Mouse (Mus musculus): ENCODE data around the gene Thy1. TPM values are rescaled to one million over a fixed set of nuclear protein-coding genes. Genes with fewer than 3 reads are reported as not detected.

Thy1 gene
- polyA plus RNA-seq, 1 experiment from 2014 or later, result 2.7 TPM

DNA sequence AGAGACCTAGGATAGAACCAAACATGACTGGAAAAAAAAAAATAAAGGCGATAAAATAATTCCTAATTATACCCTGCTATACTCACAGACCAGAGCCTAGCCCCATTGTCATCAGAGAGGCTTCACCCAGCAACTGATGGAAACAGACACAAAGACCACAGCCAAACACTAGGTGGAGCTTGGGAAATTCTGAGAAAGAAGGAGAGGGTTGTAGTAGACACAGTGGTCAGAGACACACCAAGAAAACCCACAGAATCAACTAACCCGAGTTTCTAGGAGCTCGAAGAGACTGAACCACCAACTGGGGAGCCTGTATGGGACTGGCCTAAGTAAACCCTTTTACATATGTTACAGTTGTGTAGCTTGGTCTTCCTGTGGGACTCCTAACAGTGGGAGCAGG lies 32.3 kb upstream of the Thy1 start:
- Histone ChIP-seq H3K9me3 (ENCODE audit: control insufficient read depth, low read length) (no peaks in the 10 kb centered on the region), H3K27me3 (ENCODE audit: control insufficient read depth, insufficient read depth, low read length) (no peaks in the 10 kb centered on the region), H3K4me2 (ENCODE audit: low read length) (no peak overlapping the region), H3K4me1 (ENCODE audit: control insufficient read depth in 2 of 2, insufficient read depth in 2 of 2, low read length in 2 of 2) (peaks cover 0 to 5% of the 10 kb centered on the region in 2 experiments; a peak in 2 of 4 replicates), H3K27ac (replicated peaks in 1 of 2; ENCODE audit: control insufficient read depth in 1 of 2, insufficient read depth in 1 of 2, low read depth in 2 of 2, low read length in 2 of 2) (no peak overlapping the region), H3K9ac (ENCODE audit: low read length) (no peak overlapping the region), H3K36me3 (ENCODE audit: control insufficient read depth, insufficient read depth, low read length) (no peaks in the 10 kb centered on the region), H3K4me3 (ENCODE audit: control insufficient read depth in 1 of 2, insufficient read depth in 1 of 2, low read depth in 1 of 2, low read length in 2 of 2) (no peak overlapping the region)
- 64% methylated on average over 3 of the region's 3 CpGs for WGBS
- ATAC-seq (ENCODE audit: insufficient number of reproducible peaks, insufficient read depth, low FRiP score, low read depth), result no peak

DNA sequence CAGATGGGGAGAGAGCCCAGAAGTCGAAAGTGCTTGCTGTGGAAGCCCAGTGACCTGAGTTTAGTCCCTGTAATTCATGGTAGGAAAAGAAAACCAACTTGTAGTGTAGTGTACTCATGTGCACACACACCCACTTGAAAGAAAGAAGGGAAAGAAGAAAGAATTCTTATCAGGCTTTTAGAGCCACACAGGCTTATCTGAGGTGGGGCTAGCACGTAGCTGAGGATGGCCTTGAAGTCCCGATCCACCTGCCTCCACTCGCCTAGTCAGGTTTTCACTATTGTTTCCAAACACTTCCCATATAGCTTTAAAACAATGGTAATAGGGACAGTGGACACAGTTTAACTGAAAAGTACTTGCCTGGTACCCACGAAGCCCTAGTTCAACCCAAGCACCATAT lies 31.5 kb upstream of the Thy1 start:
- Histone ChIP-seq H3K4me2 (ENCODE audit: low read length) (no peak overlapping the region), H3K27me3 (ENCODE audit: control insufficient read depth, insufficient read depth, low read length) (no peaks in the 10 kb centered on the region), H3K4me1 (ENCODE audit: control insufficient read depth in 2 of 2, insufficient read depth in 2 of 2, low read length in 2 of 2) (peaks cover 0 to 5% of the 10 kb centered on the region in 2 experiments; a peak in 2 of 4 replicates), H3K27ac (replicated peaks in 1 of 2; ENCODE audit: control insufficient read depth in 1 of 2, insufficient read depth in 1 of 2, low read depth in 2 of 2, low read length in 2 of 2) (no peak overlapping the region), H3K36me3 (ENCODE audit: control insufficient read depth, insufficient read depth, low read length) (no peaks in the 10 kb centered on the region), H3K9ac (ENCODE audit: low read length) (no peak overlapping the region), H3K4me3 (ENCODE audit: control insufficient read depth in 1 of 2, insufficient read depth in 1 of 2, low read depth in 1 of 2, low read length in 2 of 2) (no peak overlapping the region), H3K9me3 (ENCODE audit: control insufficient read depth, low read length) (no peaks in the 10 kb centered on the region)
- no peak for ATAC-seq (ENCODE audit: insufficient number of reproducible peaks, insufficient read depth, low FRiP score, low read depth)
- WGBS, result 68% methylated on average over 5 of the region's 5 CpGs

DNA sequence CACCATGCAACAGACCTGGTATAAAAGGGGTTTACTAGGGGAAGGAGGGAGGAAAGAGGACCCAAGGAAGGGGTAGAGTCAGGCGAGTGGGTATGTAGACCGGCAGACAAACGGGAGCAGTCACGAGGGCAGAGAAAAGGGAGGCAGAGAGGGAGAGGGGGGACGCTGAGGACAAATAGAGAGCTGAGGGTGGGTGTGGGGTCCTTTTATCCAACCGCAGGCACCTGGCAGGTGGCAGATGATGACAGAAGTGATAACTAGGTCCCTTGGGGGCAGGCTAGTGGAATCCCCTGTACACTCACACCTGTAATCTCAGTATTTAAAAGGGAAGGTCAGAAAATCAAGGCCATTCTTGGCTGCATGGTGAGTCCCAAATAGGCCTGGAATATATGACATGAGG lies 31.0 kb upstream of the Thy1 start:
- H3K9ac ChIP-seq (ENCODE audit: low read length), result no peak overlapping the region
- H3K27me3 ChIP-seq (ENCODE audit: control insufficient read depth, insufficient read depth, low read length), result no peaks in the 10 kb centered on the region
- ATAC-seq (ENCODE audit: insufficient number of reproducible peaks, insufficient read depth, low FRiP score, low read depth), result no peak
- H3K36me3 ChIP-seq (ENCODE audit: control insufficient read depth, insufficient read depth, low read length), result no peaks in the 10 kb centered on the region
- H3K4me3 ChIP-seq (ENCODE audit: control insufficient read depth in 1 of 2, insufficient read depth in 1 of 2, low read depth in 1 of 2, low read length in 2 of 2), result no peak overlapping the region
- no peak overlapping the region for H3K4me2 ChIP-seq (ENCODE audit: low read length)
- H3K27ac ChIP-seq (replicated peaks in 1 of 2; ENCODE audit: control insufficient read depth in 1 of 2, insufficient read depth in 1 of 2, low read depth in 2 of 2, low read length in 2 of 2), result no peak overlapping the region
- no peaks in the 10 kb centered on the region for H3K9me3 ChIP-seq (ENCODE audit: control insufficient read depth, low read length)
- H3K4me1 ChIP-seq (ENCODE audit: control insufficient read depth in 2 of 2, insufficient read depth in 2 of 2, low read length in 2 of 2), result peaks cover 0 to 5% of the 10 kb centered on the region in 2 experiments; a peak in 2 of 4 replicates
- 67% methylated on average over 6 of the region's 6 CpGs for WGBS

DNA sequence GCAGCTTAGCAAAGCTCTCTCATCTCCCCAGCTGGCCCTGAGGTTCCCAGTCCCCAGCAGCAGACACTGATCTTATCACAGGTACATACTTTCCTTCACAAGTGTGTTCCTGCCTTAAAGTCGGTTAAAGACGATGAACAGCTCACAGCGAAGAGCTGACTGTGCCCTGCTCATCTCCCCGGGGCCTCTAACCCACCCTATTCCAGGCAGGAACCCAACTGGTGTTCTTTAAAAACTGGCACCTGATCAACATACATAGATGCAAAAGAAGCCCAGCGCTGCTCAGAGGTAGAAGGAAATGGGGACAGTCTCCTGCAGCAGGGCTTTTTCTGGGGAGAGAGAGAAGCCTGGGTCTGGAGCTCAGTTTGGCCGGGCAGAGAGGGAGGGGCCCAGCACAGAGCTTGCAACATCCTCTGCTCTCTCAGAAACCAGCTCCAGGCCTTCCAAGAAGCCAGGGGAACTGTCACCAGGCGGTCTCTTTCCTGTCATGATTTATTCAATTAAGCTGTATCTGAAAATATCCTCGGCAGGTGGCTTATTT lies 30.4 kb upstream of the Thy1 start:
- H3K9ac ChIP-seq (ENCODE audit: low read length), result no peak overlapping the region
- no peak for ATAC-seq (ENCODE audit: insufficient number of reproducible peaks, insufficient read depth, low FRiP score, low read depth)
- H3K4me2 ChIP-seq (ENCODE audit: low read length), result no peak overlapping the region
- no peak overlapping the region for H3K4me3 ChIP-seq (ENCODE audit: control insufficient read depth in 1 of 2, insufficient read depth in 1 of 2, low read depth in 1 of 2, low read length in 2 of 2)
- H3K36me3 ChIP-seq (ENCODE audit: control insufficient read depth, insufficient read depth, low read length), result no peaks in the 10 kb centered on the region
- 18% methylated on average over 8 of the region's 8 CpGs for WGBS
- no peaks in the 10 kb centered on the region for H3K27me3 ChIP-seq (ENCODE audit: control insufficient read depth, insufficient read depth, low read length)
- no peak overlapping the region for H3K27ac ChIP-seq (replicated peaks in 1 of 2; ENCODE audit: control insufficient read depth in 1 of 2, insufficient read depth in 1 of 2, low read depth in 2 of 2, low read length in 2 of 2)
- no peaks in the 10 kb centered on the region for H3K9me3 ChIP-seq (ENCODE audit: control insufficient read depth, low read length)
- peaks cover 0 to 5% of the 10 kb centered on the region in 2 experiments; a peak in 2 of 4 replicates for H3K4me1 ChIP-seq (ENCODE audit: control insufficient read depth in 2 of 2, insufficient read depth in 2 of 2, low read length in 2 of 2)

DNA sequence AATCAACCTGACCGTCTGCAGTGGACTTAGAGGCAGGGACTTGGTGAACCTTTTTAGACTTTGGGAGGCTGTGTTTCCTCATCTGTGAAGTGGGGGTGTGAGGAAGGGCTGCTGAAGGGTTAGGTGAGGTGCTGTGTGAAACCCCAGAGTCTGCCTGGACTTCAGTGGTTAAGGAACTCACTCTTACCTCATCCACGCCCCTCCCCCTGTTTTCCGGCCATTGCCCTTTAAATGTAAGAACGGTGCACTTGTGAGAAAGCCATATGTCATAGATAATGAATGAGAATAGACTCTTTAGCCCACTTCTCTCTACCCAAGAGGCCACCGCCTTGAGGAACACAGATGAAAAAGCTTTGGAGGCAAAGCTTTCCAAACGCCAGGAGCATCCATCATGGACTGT lies 29.4 kb upstream of the Thy1 start:
- 54% methylated on average over 6 of the region's 6 CpGs for WGBS
- Histone ChIP-seq H3K4me3 (ENCODE audit: control insufficient read depth in 1 of 2, insufficient read depth in 1 of 2, low read depth in 1 of 2, low read length in 2 of 2) (no peak overlapping the region), H3K4me1 (ENCODE audit: control insufficient read depth in 2 of 2, insufficient read depth in 2 of 2, low read length in 2 of 2) (peaks cover 0 to 5% of the 10 kb centered on the region in 2 experiments; a peak in 2 of 4 replicates), H3K27me3 (ENCODE audit: control insufficient read depth, insufficient read depth, low read length) (no peaks in the 10 kb centered on the region), H3K36me3 (ENCODE audit: control insufficient read depth, insufficient read depth, low read length) (no peaks in the 10 kb centered on the region), H3K9me3 (ENCODE audit: control insufficient read depth, low read length) (no peaks in the 10 kb centered on the region), H3K9ac (ENCODE audit: low read length) (no peak overlapping the region), H3K4me2 (ENCODE audit: low read length) (no peak overlapping the region), H3K27ac (replicated peaks in 1 of 2; ENCODE audit: control insufficient read depth in 1 of 2, insufficient read depth in 1 of 2, low read depth in 2 of 2, low read length in 2 of 2) (no peak overlapping the region)
- ATAC-seq (ENCODE audit: insufficient number of reproducible peaks, insufficient read depth, low FRiP score, low read depth), result no peak

DNA sequence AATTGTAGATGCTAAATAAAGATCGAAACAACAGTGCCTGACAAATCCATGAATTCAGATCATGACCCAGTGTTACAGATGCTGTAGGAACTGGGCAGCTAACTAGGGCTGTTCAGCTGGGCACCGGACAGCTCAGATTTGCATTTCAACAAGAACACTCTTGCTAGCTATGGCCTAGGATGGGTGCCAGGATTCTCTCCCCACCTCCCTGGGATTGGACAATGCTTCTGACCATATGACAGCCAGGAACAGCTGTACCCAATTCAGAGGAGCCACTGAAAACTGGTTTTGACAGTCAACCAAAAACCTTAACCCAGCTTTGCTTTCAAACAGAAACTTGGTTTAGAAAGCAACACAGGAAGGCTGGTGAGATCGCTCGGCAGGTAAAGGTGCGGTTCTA lies 26.9 kb upstream of the Thy1 start:
- Histone ChIP-seq H3K4me1 (ENCODE audit: control insufficient read depth in 2 of 2, insufficient read depth in 2 of 2, low read length in 2 of 2) (peaks cover 0 to 5% of the 10 kb centered on the region in 2 experiments; a peak in 2 of 4 replicates), H3K36me3 (ENCODE audit: control insufficient read depth, insufficient read depth, low read length) (no peaks in the 10 kb centered on the region), H3K4me3 (ENCODE audit: control insufficient read depth in 1 of 2, insufficient read depth in 1 of 2, low read depth in 1 of 2, low read length in 2 of 2) (no peak overlapping the region), H3K27ac (replicated peaks in 1 of 2; ENCODE audit: control insufficient read depth in 1 of 2, insufficient read depth in 1 of 2, low read depth in 2 of 2, low read length in 2 of 2) (no peak overlapping the region), H3K9me3 (ENCODE audit: control insufficient read depth, low read length) (no peaks in the 10 kb centered on the region), H3K4me2 (ENCODE audit: low read length) (no peak overlapping the region), H3K9ac (ENCODE audit: low read length) (no peak overlapping the region), H3K27me3 (ENCODE audit: control insufficient read depth, insufficient read depth, low read length) (no peaks in the 10 kb centered on the region)
- WGBS, result 81% methylated on average over 5 of the region's 5 CpGs
- no peak for ATAC-seq (ENCODE audit: insufficient number of reproducible peaks, insufficient read depth, low FRiP score, low read depth)

DNA sequence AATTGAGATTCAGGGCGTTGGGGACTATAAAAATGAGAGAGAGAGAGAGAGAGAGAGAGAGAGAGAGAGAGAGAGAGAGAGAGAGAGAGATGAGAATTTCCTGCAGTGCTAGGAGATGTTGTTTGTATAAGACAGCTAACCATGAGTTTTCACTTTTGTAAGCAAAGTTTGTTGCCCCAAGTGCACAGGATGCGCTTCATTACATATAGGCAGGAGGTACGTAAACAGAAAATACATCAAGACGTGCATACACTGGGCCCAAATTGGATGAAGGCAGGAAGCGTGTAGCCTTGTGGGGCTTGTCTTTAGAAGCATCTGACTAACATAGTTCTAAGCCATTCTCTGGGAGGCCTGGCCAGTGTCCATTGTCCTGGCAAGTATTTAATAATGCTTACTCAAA lies 25.3 kb upstream of the Thy1 start:
- H3K4me2 ChIP-seq (ENCODE audit: low read length), result no peak overlapping the region
- H3K27me3 ChIP-seq (ENCODE audit: control insufficient read depth, insufficient read depth, low read length), result no peaks in the 10 kb centered on the region
- no peak overlapping the region for H3K9ac ChIP-seq (ENCODE audit: low read length)
- H3K4me1 ChIP-seq (ENCODE audit: control insufficient read depth in 2 of 2, insufficient read depth in 2 of 2, low read length in 2 of 2), result peaks cover 0 to under 1% of the 10 kb centered on the region in 2 experiments; a peak in 2 of 4 replicates
- no peak for ATAC-seq (ENCODE audit: insufficient number of reproducible peaks, insufficient read depth, low FRiP score, low read depth)
- H3K4me3 ChIP-seq (ENCODE audit: control insufficient read depth in 1 of 2, insufficient read depth in 1 of 2, low read depth in 1 of 2, low read length in 2 of 2), result no peak overlapping the region
- no peaks in the 10 kb centered on the region for H3K36me3 ChIP-seq (ENCODE audit: control insufficient read depth, insufficient read depth, low read length)
- WGBS, result 70% methylated on average over 5 of the region's 5 CpGs
- no peak overlapping the region for H3K27ac ChIP-seq (replicated peaks in 1 of 2; ENCODE audit: control insufficient read depth in 1 of 2, insufficient read depth in 1 of 2, low read depth in 2 of 2, low read length in 2 of 2)
- no peaks in the 10 kb centered on the region for H3K9me3 ChIP-seq (ENCODE audit: control insufficient read depth, low read length)

DNA sequence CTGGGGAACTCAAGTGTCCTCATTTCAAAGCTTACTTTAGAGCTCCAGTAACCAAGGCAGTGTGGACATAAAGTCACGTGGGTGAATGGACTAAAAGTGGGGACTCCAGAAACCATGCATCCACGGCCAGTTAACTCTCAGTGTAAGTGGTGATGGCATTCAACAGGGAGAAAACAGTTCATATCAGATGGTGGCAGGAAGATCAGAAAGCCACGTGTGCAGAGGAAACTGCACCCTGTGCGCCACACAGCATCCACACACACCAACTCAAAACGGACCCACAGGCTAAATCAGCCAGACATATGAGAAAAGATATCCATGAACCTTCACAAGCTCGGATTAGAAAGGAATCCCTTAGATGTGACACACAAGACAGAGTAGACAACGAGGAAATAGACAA lies 23.2 kb upstream of the Thy1 start:
- Histone ChIP-seq H3K4me1 (ENCODE audit: control insufficient read depth in 2 of 2, insufficient read depth in 2 of 2, low read length in 2 of 2) (no peaks in the 10 kb centered on the region), H3K9me3 (ENCODE audit: control insufficient read depth, low read length) (no peaks in the 10 kb centered on the region), H3K36me3 (ENCODE audit: control insufficient read depth, insufficient read depth, low read length) (no peaks in the 10 kb centered on the region), H3K27ac (replicated peaks in 1 of 2; ENCODE audit: control insufficient read depth in 1 of 2, insufficient read depth in 1 of 2, low read depth in 2 of 2, low read length in 2 of 2) (no peak overlapping the region), H3K27me3 (ENCODE audit: control insufficient read depth, insufficient read depth, low read length) (no peaks in the 10 kb centered on the region), H3K9ac (ENCODE audit: low read length) (no peak overlapping the region), H3K4me2 (ENCODE audit: low read length) (no peak overlapping the region), H3K4me3 (ENCODE audit: control insufficient read depth in 1 of 2, insufficient read depth in 1 of 2, low read depth in 1 of 2, low read length in 2 of 2) (no peak overlapping the region)
- ATAC-seq (ENCODE audit: insufficient number of reproducible peaks, insufficient read depth, low FRiP score, low read depth), result no peak
- WGBS, result 66% methylated on average over 7 of the region's 7 CpGs

Measured in heart, embryonic 14.5 days (tissue).